Mouse (Mus musculus): Measurements from ENCODE around the gene Atg4c.

DNA sequence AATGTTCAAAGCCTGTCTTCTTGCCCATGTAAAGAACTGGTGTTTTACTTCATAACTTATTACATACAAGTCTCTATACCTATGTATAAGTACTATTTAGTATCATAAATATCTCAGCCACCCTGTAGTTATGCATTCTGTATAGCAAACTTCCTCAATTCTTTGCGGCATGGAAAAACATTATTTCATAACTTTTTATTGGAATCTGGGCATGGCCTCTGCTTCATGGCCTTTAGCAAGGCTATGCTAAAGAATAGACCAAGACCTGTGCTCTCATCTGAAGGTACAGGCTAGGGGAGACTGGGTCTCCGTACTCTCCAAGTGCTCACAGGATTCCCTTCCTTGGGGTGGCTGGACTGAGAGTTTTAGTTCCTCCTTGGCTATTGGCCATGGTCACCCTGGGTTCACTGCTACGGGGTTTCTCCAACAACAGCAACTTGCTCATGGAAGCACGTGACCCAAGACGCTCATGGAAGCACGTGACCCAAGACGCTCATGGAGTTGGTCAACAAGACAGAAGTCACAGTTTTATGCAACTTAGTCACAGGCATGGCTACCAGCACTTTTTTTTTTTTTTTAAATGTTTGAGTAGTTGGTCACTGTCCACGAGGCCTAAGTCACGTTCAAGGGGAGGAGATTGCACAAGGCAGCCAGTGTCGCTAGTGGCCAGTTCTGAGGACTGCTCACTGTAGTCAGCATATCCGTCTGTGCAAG is 7.2 kb upstream of the Atg4c start:
- no peak for TF ChIP-seq CTCF (IDR thresholded peaks at IDR 0.05; ENCODE audit: borderline replicate concordance, insufficient read depth, low read depth, low read length)
- TF ChIP-seq POLR2A (IDR thresholded peaks at IDR 0.05; ENCODE audit: borderline replicate concordance, insufficient read depth, low read length): no peak
